34 mouse cellular contexts compared by ENCODE assay signal in genomic region chr3:155057566-155057965, GRCm38 (mm10). TPM values are rescaled to one million over a fixed set of nuclear protein-coding genes. Genes with fewer than 3 reads are reported as not detected.
"Had no signal": no experiment of that assay in that cellular context is flagged by ENCODE, and none has a peak within 500 bp of the region (broad histone marks: within the 10 kb centered on the region; RNA-seq: fewer than 3 reads in every experiment).

No protein-coding gene starts in this region.

- H3K9me3 ChIP-seq: heart, embryonic 13.5 days; heart, embryonic 15.5 days; hindbrain, embryonic 12.5 days; kidney, embryonic 15.5 days; limb, embryonic 13.5 days; limb, embryonic 15.5 days; liver, embryonic 12.5 days had no signal

- H3K27me3 ChIP-seq: heart, embryonic 13.5 days; heart, embryonic 15.5 days; hindbrain, embryonic 12.5 days; kidney, embryonic 15.5 days; limb, embryonic 13.5 days; limb, embryonic 15.5 days; liver, embryonic 12.5 days had no signal

- DNase-seq: gastrocnemius, postnatal 14 days; gastrocnemius, postnatal 36 days; heart, adult 11 months; heart, adult 2 months; heart, postnatal 14 days; heart, postnatal 36 days; kidney, adult 11 months; kidney, adult 2 months; kidney, adult 9 months; kidney, postnatal 14 days; kidney, postnatal 36 days; layer of hippocampus, adult 9-11 months; layer of hippocampus, postnatal 36 days; left cerebral cortex, postnatal 4 days had no signal

- ATAC-seq: hindbrain, embryonic 16.5 days; inflammation-experienced regulatory T-cells, adult 6 months; intestine, embryonic 16.5 days; liver, embryonic 12.5 days had no signal

- H3K9ac ChIP-seq: heart, embryonic 13.5 days; heart, embryonic 15.5 days; hindbrain, embryonic 12.5 days; hindbrain, embryonic 14.5 days; kidney, embryonic 15.5 days; limb, embryonic 13.5 days; limb, embryonic 15.5 days; liver, embryonic 12.5 days; liver, embryonic 14.5 days had no signal

- H3K4me1 ChIP-seq: hindbrain, embryonic 12.5 days; kidney, embryonic 15.5 days; limb, embryonic 13.5 days; limb, embryonic 15.5 days; liver, embryonic 12.5 days had no signal

- H3K4me2 ChIP-seq: heart, embryonic 11.5 days; heart, embryonic 13.5 days; heart, embryonic 15.5 days; hindbrain, embryonic 12.5 days; hindbrain, embryonic 14.5 days; kidney, embryonic 15.5 days; limb, embryonic 13.5 days; limb, embryonic 15.5 days; liver, embryonic 12.5 days had no signal

- H3K4me3 ChIP-seq: heart, adult 2 months; heart, embryonic 13.5 days; heart, embryonic 15.5 days; hindbrain, embryonic 12.5 days; kidney, embryonic 15.5 days; limb, embryonic 13.5 days; limb, embryonic 15.5 days; liver, embryonic 12.5 days had no signal

- H3K36me3 ChIP-seq: heart, embryonic 13.5 days; heart, embryonic 15.5 days; hindbrain, embryonic 12.5 days; kidney, embryonic 15.5 days; limb, embryonic 13.5 days; limb, embryonic 15.5 days; liver, embryonic 12.5 days had no signal

- H3K27ac ChIP-seq: heart, adult 2 months; heart, embryonic 13.5 days; heart, embryonic 15.5 days; hindbrain, embryonic 12.5 days; hindbrain, embryonic 14.5 days; kidney, embryonic 15.5 days; kidney, postnatal 0 days; limb, embryonic 13.5 days; limb, embryonic 15.5 days; liver, embryonic 12.5 days; liver, embryonic 14.5 days had no signal

RNA-seq across cellular contexts. Expression of gene Tnni3k, which starts 2.4 kb away (rescaled TPM):
- total RNA-seq: gastrocnemius, adult 8-10 months; gastrocnemius, postnatal 14 days; gastrocnemius, postnatal 36 days; hematopoietic stem cell, adult 5-6 weeks; left cerebral cortex, postnatal 4 days; liver, adult 2 months had no signal
- polyA plus RNA-seq: gonadal fat pad, adult 2 months; inflammation-experienced regulatory T-cells, adult 6 months; intestine, embryonic 16.5 days; kidney, embryonic 15.5 days; kidney, postnatal 0 days; limb, embryonic 11.5 days; liver, adult 2 months; liver, embryonic 12.5 days; liver, embryonic 14.5 days had no signal

RNA-seq across cellular contexts. Expression of gene Lrriq3, which starts 35.7 kb away (rescaled TPM):
- polyA plus RNA-seq: large intestine, adult 2 months had no signal
